Mouse (Mus musculus) G1E (cell line): Measurements from ENCODE around the gene Wdhd1. TPM values are rescaled to one million over a fixed set of nuclear protein-coding genes. Genes with fewer than 3 reads are reported as not detected.
"Not testable (repeated sequence)": the region's sequence is repeated elsewhere in the genome, so short reads cannot be mapped to it uniquely, and the experiment has no call there.

Experiments
- ATAC-seq: 2 replicates; pipeline ENCODE4 v1.8.0; 2016; ENCODE audit warnings: mild to moderate bottlenecking; ENCODE audit not compliant: insufficient number of reproducible peaks, poor library complexity, low FRiP score, severe bottlenecking; ENCODE audit errors: extremely low read depth
- DNase-seq: peaks from one replicate; pipeline ENCODE4 v3.0.0; 2012; ENCODE audit warnings: low spot score
- H3K27me3 ChIP-seq: 2 replicates; pipeline ENCODE4 v1.6.1; 2012; ENCODE audit warnings: mild to moderate bottlenecking, low read length, inconsistent platforms; ENCODE audit not compliant: insufficient read depth
- H3K36me3 ChIP-seq: replicated peaks from 2 replicates; pipeline ENCODE3; 2012; ENCODE audit warnings: mild to moderate bottlenecking, inconsistent platforms
- H3K4me1 ChIP-seq: 2 replicates; pipeline ENCODE4 v1.6.1; 2012; ENCODE audit warnings: low read depth, low read length, inconsistent platforms, mixed read lengths; ENCODE audit not compliant: insufficient read depth
- H3K4me3 ChIP-seq: 2 replicates; pipeline ENCODE4 v1.5.1; 2012; ENCODE audit warnings: low read depth, mild to moderate bottlenecking, inconsistent platforms, low read length, moderate library complexity, mixed read lengths
- H3K9me3 ChIP-seq: replicated peaks from 2 replicates; pipeline ENCODE4 v1.6.1; 2012; ENCODE audit warnings: inconsistent platforms
- CTCF ChIP-seq: IDR thresholded peaks from 2 replicates; pipeline ENCODE4 v1.5.1; 2012; ENCODE audit warnings: low read depth, low read length, inconsistent platforms, mixed read lengths
- GATA1 ChIP-seq: IDR thresholded peaks from 2 replicates; pipeline ENCODE4 v1.6.1; 2012; ENCODE audit warnings: borderline replicate concordance, low read length, inconsistent platforms, mixed read lengths
- GATA2 ChIP-seq: IDR thresholded peaks from 2 replicates; pipeline ENCODE4 v1.6.1; 2012; ENCODE audit warnings: low read depth, low read length, inconsistent platforms, borderline replicate concordance
- POLR2AphosphoS5 ChIP-seq: IDR thresholded peaks from 2 replicates; pipeline ENCODE4 v1.6.1; 2012; ENCODE audit warnings: low read depth, low read length, inconsistent platforms; ENCODE audit not compliant: insufficient replicate concordance
- TAL1 ChIP-seq: conservative IDR thresholded peaks from 2 replicates; pipeline ENCODE4 v1.6.1; 2012; ENCODE audit warnings: low read depth, low read length, inconsistent platforms, mixed read lengths
- polyA plus RNA-seq: library from polyadenylated mRNA; stranded (reverse); fragments of >175 nt; gene quantifications from 2 replicates; pipeline ENCODE4 v1.2.3, GENCODE M21; 2012
- total RNA-seq, 2 experiments: library from RNA; stranded (forward) in 1 of 2; stranded (reverse) in 1 of 2; fragments of 200-1000 nt in 1 of 2; fragments of >200 nt in 1 of 2; fragmentation: Nextera tagmentation in 1 of 2; gene quantifications; 2 replicates each; pipeline ENCODE4 v1.2.3; 2014 to 2017

Gene Wdhd1
- total RNA-seq (2014; fragmentation: Nextera tagmentation) (92.5 and 119 TPM in 2 replicates), total RNA-seq (2017) (109 and 142 TPM in 2 replicates), polyA plus RNA-seq (6.6 and 11.2 TPM in 2 replicates)

DNA sequence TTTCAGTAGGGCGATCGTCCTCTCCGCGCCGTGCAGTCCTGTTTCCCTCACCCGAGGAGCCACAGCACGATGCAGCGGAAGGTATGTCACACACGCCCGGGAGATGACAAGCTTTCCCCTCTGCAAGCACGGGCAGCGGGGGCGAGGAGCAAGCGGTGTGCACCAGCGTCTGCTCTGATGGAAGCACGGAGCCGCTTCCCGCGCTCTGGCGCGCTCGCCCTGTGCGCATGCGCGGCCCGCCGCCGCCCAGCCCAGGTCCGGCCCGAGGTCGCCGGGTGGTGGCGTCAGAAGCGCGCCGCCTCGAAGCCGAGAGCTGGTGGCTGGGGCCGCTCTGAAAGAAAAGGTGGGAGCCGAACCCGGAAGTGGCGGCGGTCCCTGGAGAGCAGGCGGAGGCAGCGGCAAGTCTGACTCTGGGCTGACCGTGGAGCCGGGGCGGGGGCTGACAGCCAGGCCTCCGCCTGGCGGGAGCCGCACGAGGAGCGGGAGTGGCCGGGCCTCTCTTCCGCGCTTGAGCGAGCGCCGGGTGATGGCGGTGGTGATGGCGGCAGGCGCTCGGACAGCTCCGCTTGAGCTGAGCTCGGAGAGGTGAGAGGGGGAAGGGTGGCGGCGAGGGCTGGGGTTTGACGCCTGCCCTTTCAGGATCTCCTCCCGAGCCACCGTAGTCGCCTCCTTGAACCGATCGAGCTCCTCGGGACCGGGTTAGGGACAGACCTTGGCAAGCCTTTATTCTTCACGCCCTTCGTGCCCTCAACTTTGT lies at the start of gene Wdhd1, which contains the start of gene Socs4:
TSS of gene Wdhd1 (minus strand) at position 221 of the 757 bp plus-strand sequence.
TSS of gene Socs4 (plus strand) at position 295 of the 757 bp plus-strand sequence.
- no peaks in the 10 kb centered on the region for H3K9me3 ChIP-seq
- H3K27me3 ChIP-seq: no peaks in the 10 kb centered on the region
- peak; percentile 91 for DNase-seq
- peak within 1 kb of the TSS; percentile 86 for H3K4me3 ChIP-seq
- H3K36me3 ChIP-seq: peaks cover 46% of the 10 kb centered on the region
- TF ChIP-seq POLR2AphosphoS5 (no peak), GATA1 (no peak), TAL1 (no peak), CTCF (no peak), GATA2 (no peak)
- peaks cover 15% of the 10 kb centered on the region for H3K4me1 ChIP-seq
- ATAC-seq: peak; percentile 65

GRCm38 (mm10) chr14:47325965-47326761 lies 49.5 kb upstream of the Wdhd1 start:
- no peak for DNase-seq
- TF ChIP-seq TAL1 (no peak), POLR2AphosphoS5 (no peak), GATA2 (no peak), GATA1 (no peak), CTCF (no peak)
- Histone ChIP-seq H3K4me1 (peaks cover 4% of the 10 kb centered on the region), H3K9me3 (no peaks in the 10 kb centered on the region), H3K36me3 (peaks cover 36% of the 10 kb centered on the region), H3K4me3 (no peak overlapping the region), H3K27me3 (no peaks in the 10 kb centered on the region)
- ATAC-seq: no peak

GRCm38 (mm10) chr14:47321581-47321980 lies 44.9 kb upstream of the Wdhd1 start:
- not testable (repeated sequence) for DNase-seq, H3K9me3 ChIP-seq, H3K4me3 ChIP-seq, H3K27me3 ChIP-seq, ATAC-seq
- peaks cover 66% of the 10 kb centered on the region for H3K36me3 ChIP-seq
- peaks cover 16% of the 10 kb centered on the region for H3K4me1 ChIP-seq

- H3K9me3 ChIP-seq: no peaks in the 10 kb centered on the region
- DNase-seq (no peak), ATAC-seq (no peak)
- peaks cover 16% of the 10 kb centered on the region for H3K4me1 ChIP-seq
- no peaks in the 10 kb centered on the region for H3K27me3 ChIP-seq
- no peak overlapping the region for H3K4me3 ChIP-seq
- H3K36me3 ChIP-seq: peaks cover 64% of the 10 kb centered on the region
- TF ChIP-seq POLR2AphosphoS5 (no peak), GATA2 (no peak), TAL1 (no peak), GATA1 (no peak), CTCF (no peak)
These were observed 42.7 kb upstream of the Wdhd1 start for GRCm38 (mm10) chr14:47319362-47319761.

DNA sequence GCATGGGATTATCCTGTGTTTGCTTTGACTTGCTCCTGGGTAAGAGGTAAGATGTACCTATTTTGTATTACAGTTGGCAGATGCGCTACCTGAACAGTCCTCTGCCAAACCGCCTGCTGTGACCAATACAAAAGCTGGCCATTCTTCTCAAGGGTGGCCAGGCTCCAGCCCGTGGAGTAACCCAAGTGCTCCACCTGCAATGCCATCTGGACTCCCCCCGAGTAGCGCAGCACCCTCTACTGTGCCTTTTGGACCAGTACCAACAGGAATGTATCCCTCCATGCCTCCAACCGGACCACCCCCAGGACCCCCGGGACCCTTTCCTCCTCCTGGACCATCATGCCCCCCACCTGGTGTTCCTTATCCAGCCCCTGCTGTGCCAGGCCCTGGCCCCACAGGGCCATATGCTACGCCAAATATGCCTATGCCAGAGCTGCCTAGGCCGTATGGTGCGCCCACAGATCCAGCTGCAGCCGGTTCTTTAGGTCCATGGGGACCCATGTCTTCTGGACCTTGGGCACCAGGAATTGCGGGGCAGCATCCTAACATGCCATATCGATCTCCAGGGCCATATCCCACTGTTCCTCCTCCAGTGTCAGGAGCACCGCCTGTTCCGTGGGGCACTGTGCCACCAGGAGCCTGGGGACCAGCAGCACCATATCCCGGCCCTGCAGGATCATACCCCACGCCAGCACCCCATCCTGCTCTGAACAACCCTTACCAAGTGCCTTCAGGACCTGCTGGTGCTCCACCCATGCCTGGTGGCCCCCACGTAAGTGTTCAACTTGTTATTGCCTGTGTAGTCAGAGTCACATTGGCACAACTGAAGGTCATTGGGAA lies 33.9 kb upstream of the Wdhd1 start:
- peaks cover 5% of the 10 kb centered on the region for H3K4me1 ChIP-seq
- DNase-seq (no peak), ATAC-seq (no peak)
- H3K9me3 ChIP-seq: no peaks in the 10 kb centered on the region
- no peak overlapping the region for H3K4me3 ChIP-seq
- TF ChIP-seq TAL1 (no peak), GATA2 (no peak), GATA1 (no peak), CTCF (no peak), POLR2AphosphoS5 (no peak)
- H3K36me3 ChIP-seq: peaks cover 88% of the 10 kb centered on the region
- no peaks in the 10 kb centered on the region for H3K27me3 ChIP-seq

- DNase-seq (no peak), ATAC-seq (no peak)
- TF ChIP-seq GATA2 (no peak), TAL1 (no peak), POLR2AphosphoS5 (no peak), CTCF (no peak), GATA1 (no peak)
- Histone ChIP-seq H3K27me3 (no peaks in the 10 kb centered on the region), H3K9me3 (no peaks in the 10 kb centered on the region), H3K4me3 (no peak overlapping the region), H3K4me1 (peaks cover 15% of the 10 kb centered on the region), H3K36me3 (peaks cover 86% of the 10 kb centered on the region)
These were observed 32.4 kb upstream of the Wdhd1 start for GRCm38 (mm10) chr14:47309061-47309460.
